Mouse (Mus musculus) heart, adult 2 months (tissue): ENCODE measurements around the gene C530008M17Rik. TPM values are rescaled to one million over a fixed set of nuclear protein-coding genes. Genes with fewer than 3 reads are reported as not detected.

Experiments
- DNase-seq, 2 experiments: peaks; one replicate each; pipeline ENCODE4 v3.0.0; 2021
- H3K27ac ChIP-seq: fragments of 200-600 bp; 2 replicates; pipeline ENCODE4 v1.8.1; 2022
- H3K27me3 ChIP-seq: fragments of 200-500 bp; 2 replicates; pipeline ENCODE4 v1.6.1; 2012; ENCODE audit warnings: mild to moderate bottlenecking, low read length, inconsistent platforms, mixed read lengths; ENCODE audit not compliant: control insufficient read depth, insufficient read depth
- H3K36me3 ChIP-seq: fragments of 200-500 bp; 2 replicates; pipeline ENCODE4 v1.6.1; 2012; ENCODE audit warnings: low read length, inconsistent platforms; ENCODE audit not compliant: control insufficient read depth, insufficient read depth
- H3K4me1 ChIP-seq: fragments of 200-500 bp; 2 replicates; pipeline ENCODE4 v1.6.1; 2011; ENCODE audit warnings: low read length; ENCODE audit not compliant: control insufficient read depth, insufficient read depth
- H3K4me3 ChIP-seq: fragments of 200-600 bp; 2 replicates; pipeline ENCODE4 v1.8.1; 2022
- H3K79me2 ChIP-seq: fragments of 200-500 bp; replicated peaks from 2 replicates; pipeline ENCODE4 v1.6.1; 2012; ENCODE audit warnings: mild to moderate bottlenecking, inconsistent platforms, low read length, moderate library complexity, mixed read lengths; ENCODE audit not compliant: control insufficient read depth, insufficient read depth
- H3K9ac ChIP-seq: fragments of 200-500 bp; 2 replicates; pipeline ENCODE4 v1.6.1; 2012; ENCODE audit warnings: low read depth, mild to moderate bottlenecking, control low read depth, inconsistent platforms, low read length, mixed read lengths
- CTCF ChIP-seq: fragments of 200-600 bp; IDR thresholded peaks from 2 replicates; pipeline ENCODE4 v1.8.1; 2022; ENCODE audit warnings: antibody characterized with exemption, mild to moderate bottlenecking, moderate library complexity
- EP300 ChIP-seq: fragments of 200-500 bp; IDR thresholded peaks from 2 replicates; pipeline ENCODE4 v1.6.1; 2011; ENCODE audit warnings: low read depth, low read length, control low read depth; ENCODE audit not compliant: insufficient read depth
- POLR2A ChIP-seq: fragments of 200-500 bp; IDR thresholded peaks from 2 replicates; pipeline ENCODE4 v1.6.1; 2011; ENCODE audit warnings: mild to moderate bottlenecking, low read depth, low read length, control low read depth; ENCODE audit not compliant: insufficient read depth
- whole genome bisulfite sequencing: fragments of 180-500 bp; shearing (Covaris S2); methylation state at CpG from one replicate; pipeline ENCODE4 v1.1.7; 2018; 5-methylcytosine and 5-hydroxymethylcytosine counted together
- intact Hi-C: fragments of 180-260 bp; cut with DNase I; formaldehyde crosslinking; loops from one replicate; pipeline ENCODE4 v1.15.1; 2025
- polyA plus RNA-seq: library from polyadenylated mRNA; depleted of rRNA; stranded (reverse); fragments of >200 nt; gene quantifications from 2 replicates; pipeline ENCODE4 v1.2.3, GENCODE M21; 2012
- total RNA-seq, 2 experiments: library from RNA; stranded (reverse); gene quantifications; 2 replicates each; pipeline ENCODE4 v1.2.3; 2021

C530008M17Rik gene
- total and polyA plus RNA-seq, 3 experiments, result 1.5 to 5.4 (median 2.4) TPM

- Histone ChIP-seq H3K4me3 (no peak overlapping the region), H3K36me3 (no peaks in the 10 kb centered on the region), H3K9ac (no peak overlapping the region), H3K27me3 (no peaks in the 10 kb centered on the region), H3K79me2 (no peaks in the 10 kb centered on the region), H3K27ac (no peak overlapping the region), H3K4me1 (no peaks in the 10 kb centered on the region)
- 86% methylated on average over 15 of the region's 15 CpGs for WGBS
- intact Hi-C loops, result no loop called here
- no peak for TF ChIP-seq POLR2A
- no peak for TF ChIP-seq CTCF
- TF ChIP-seq EP300, result no peak
- DNase-seq, result no peak
These were observed 113.3 kb downstream of the C530008M17Rik start for GRCm38 (mm10) chr5:76769572-76769971.

GRCm38 (mm10) chr5:76771371-76771770, 115.1 kb downstream of the C530008M17Rik start:
- no peaks in the 10 kb centered on the region for H3K36me3 ChIP-seq
- no peaks in the 10 kb centered on the region for H3K79me2 ChIP-seq
- no peak for TF ChIP-seq EP300
- no peak for TF ChIP-seq POLR2A
- no peak for TF ChIP-seq CTCF
- no peak overlapping the region for H3K27ac ChIP-seq
- 66% methylated on average over 5 of the region's 5 CpGs for WGBS
- intact Hi-C loops, result no loop called here
- no peak overlapping the region for H3K9ac ChIP-seq
- H3K27me3 ChIP-seq, result no peaks in the 10 kb centered on the region
- H3K4me3 ChIP-seq, result no peak overlapping the region
- no peaks in the 10 kb centered on the region for H3K4me1 ChIP-seq
- DNase-seq, result no peak

- 80% methylated on average over 4 of the region's 4 CpGs for WGBS
- Histone ChIP-seq H3K4me1 (no peaks in the 10 kb centered on the region), H3K4me3 (no peak overlapping the region), H3K27ac (no peak overlapping the region), H3K79me2 (no peaks in the 10 kb centered on the region), H3K27me3 (no peaks in the 10 kb centered on the region), H3K36me3 (no peaks in the 10 kb centered on the region), H3K9ac (no peak overlapping the region)
- intact Hi-C loops, result no loop called here
- no peak for DNase-seq
- TF ChIP-seq EP300, result no peak
- no peak for TF ChIP-seq CTCF
- TF ChIP-seq POLR2A, result no peak
These were observed 116.5 kb downstream of the C530008M17Rik start for GRCm38 (mm10) chr5:76772831-76773230.

- no peak for TF ChIP-seq EP300
- Histone ChIP-seq H3K4me3 (no peak overlapping the region), H3K79me2 (no peaks in the 10 kb centered on the region), H3K4me1 (no peaks in the 10 kb centered on the region), H3K9ac (no peak overlapping the region), H3K27ac (no peak overlapping the region), H3K27me3 (no peaks in the 10 kb centered on the region), H3K36me3 (no peaks in the 10 kb centered on the region)
- intact Hi-C loops, result no loop called here
- WGBS, result 67% methylated on average over 9 of the region's 9 CpGs
- no peak for DNase-seq
These were observed 117.3 kb downstream of the C530008M17Rik start for GRCm38 (mm10) chr5:76773492-76774158.

- H3K4me1 ChIP-seq, result no peaks in the 10 kb centered on the region
- peak; percentile 11 to 20 for DNase-seq
- no peak overlapping the region for H3K27ac ChIP-seq
- no peak overlapping the region for H3K4me3 ChIP-seq
- no peaks in the 10 kb centered on the region for H3K79me2 ChIP-seq
- no peak for TF ChIP-seq CTCF
- no peak for TF ChIP-seq EP300
- TF ChIP-seq POLR2A, result no peak
- no peak overlapping the region for H3K9ac ChIP-seq
- H3K27me3 ChIP-seq, result no peaks in the 10 kb centered on the region
- H3K36me3 ChIP-seq, result no peaks in the 10 kb centered on the region
- intact Hi-C loops, result no loop called here
- 43% methylated on average over 14 of the region's 14 CpGs for WGBS
These were observed 122.8 kb downstream of the C530008M17Rik start for GRCm38 (mm10) chr5:76779094-76779615.

GRCm38 (mm10) chr5:76781943-76782342, 125.6 kb downstream of the C530008M17Rik start:
- no peaks in the 10 kb centered on the region for H3K4me1 ChIP-seq
- H3K27ac ChIP-seq, result no peak overlapping the region
- H3K4me3 ChIP-seq, result no peak overlapping the region
- H3K36me3 ChIP-seq, result no peaks in the 10 kb centered on the region
- TF ChIP-seq CTCF, result no peak
- TF ChIP-seq POLR2A, result no peak
- TF ChIP-seq EP300, result no peak
- no peak for DNase-seq
- H3K27me3 ChIP-seq, result no peaks in the 10 kb centered on the region
- WGBS, result 60% methylated on average over 13 of the region's 13 CpGs
- no peak overlapping the region for H3K9ac ChIP-seq
- no peaks in the 10 kb centered on the region for H3K79me2 ChIP-seq
- intact Hi-C loops, result no loop called here
